Mouse (Mus musculus): ENCODE results near the gene Chdh. TPM values are rescaled to one million over a fixed set of nuclear protein-coding genes. Genes with fewer than 3 reads are reported as not detected.

Chdh gene
- polyA plus RNA-seq (2014; fragmentation: Illumina TruSeq; extraction: RNeasy Lipid Tissue Mini Kit (QIAGEN cat#74804); ENCODE audit: low read depth, low replicate concordance) = 35.4 TPM

GRCm38 (mm10) chr14:30008733-30009575 lies at the start of gene Chdh, which contains the start of gene Il17rb:
Chdh (plus strand) TSS chr14:30009023.
Il17rb (minus strand) TSS chr14:30008896.

GRCm38 (mm10) chr14:29968075-29968821 lies 40.6 kb upstream of the Chdh start, which contains the start of gene Selenok:
Selenok (plus strand) TSS chr14:29968308.

GRCm38 (mm10) chr14:29978254-29979204 lies 30.3 kb upstream of the Chdh start, which contains the start of gene Actr8:
Actr8 (plus strand) TSS chr14:29978337.

Other genes starting within 250 kb of the Chdh start
- 120 TPM for gene Selenok, start 40.7 kb upstream of the Chdh start, polyA plus RNA-seq (2014; fragmentation: Illumina TruSeq; extraction: RNeasy Lipid Tissue Mini Kit (QIAGEN cat#74804); ENCODE audit: low read depth, low replicate concordance)
- 16.1 TPM for gene Actr8, start 30.7 kb upstream of the Chdh start, polyA plus RNA-seq (2014; fragmentation: Illumina TruSeq; extraction: RNeasy Lipid Tissue Mini Kit (QIAGEN cat#74804); ENCODE audit: low read depth, low replicate concordance)
- 1.3 TPM for gene Il17rb, start 127 bp upstream of the Chdh start, polyA plus RNA-seq (2014; fragmentation: Illumina TruSeq; extraction: RNeasy Lipid Tissue Mini Kit (QIAGEN cat#74804); ENCODE audit: low read depth, low replicate concordance)